Comparison of ENCODE assay signal across 32 mouse cellular contexts in genomic region chr11:82185684-82186083, GRCm38 (mm10).
"Had no signal": no experiment of that assay in that cellular context is flagged by ENCODE, and none has a peak within 500 bp of the region (broad histone marks: within the 10 kb centered on the region; RNA-seq: fewer than 3 reads in every experiment).

No protein-coding gene starts in this region.

- H3K27me3 ChIP-seq: hindbrain, embryonic 12.5 days; hindbrain, embryonic 15.5 days; intestine, embryonic 15.5 days; kidney, embryonic 15.5 days had no signal

- H3K9ac ChIP-seq: heart, embryonic 12.5 days; heart, embryonic 13.5 days; heart, embryonic 15.5 days; hindbrain, embryonic 12.5 days; hindbrain, embryonic 13.5 days; hindbrain, embryonic 14.5 days; hindbrain, embryonic 15.5 days; intestine, embryonic 15.5 days; kidney, embryonic 15.5 days had no signal

- H3K4me1 ChIP-seq: heart, embryonic 10.5 days; heart, embryonic 12.5 days; heart, embryonic 13.5 days; intestine, embryonic 15.5 days; kidney, embryonic 15.5 days had no signal

- H3K36me3 ChIP-seq: heart, embryonic 10.5 days; heart, embryonic 12.5 days; heart, embryonic 13.5 days; heart, embryonic 15.5 days; hindbrain, embryonic 10.5 days; hindbrain, embryonic 12.5 days; hindbrain, embryonic 13.5 days; hindbrain, embryonic 15.5 days; intestine, embryonic 15.5 days; kidney, embryonic 15.5 days had no signal

- H3K27ac ChIP-seq: heart, embryonic 10.5 days; heart, embryonic 13.5 days; heart, embryonic 15.5 days; hindbrain, embryonic 10.5 days; hindbrain, embryonic 12.5 days; hindbrain, embryonic 13.5 days; hindbrain, embryonic 14.5 days; hindbrain, embryonic 15.5 days; hindbrain, postnatal 0 days; intestine, embryonic 15.5 days; kidney, embryonic 15.5 days; kidney, postnatal 0 days; layer of hippocampus, adult 2 months; left cerebral cortex, adult 2 months had no signal

- H3K9me3 ChIP-seq: heart, embryonic 10.5 days; heart, embryonic 12.5 days; heart, embryonic 13.5 days; heart, embryonic 15.5 days; hindbrain, embryonic 10.5 days; hindbrain, embryonic 12.5 days; hindbrain, embryonic 13.5 days; hindbrain, embryonic 15.5 days; intestine, embryonic 15.5 days; kidney, embryonic 15.5 days had no signal

- DNase-seq: heart, postnatal 10 days; heart, postnatal 14 days; heart, postnatal 36 days; heart, postnatal 4 days; kidney, adult 11 months; kidney, adult 18-20 months; kidney, adult 2 months; kidney, adult 8-10 months; kidney, adult 9 months; kidney, postnatal 10 days; kidney, postnatal 14 days; kidney, postnatal 25 days; kidney, postnatal 36 days; kidney, postnatal 4 days; layer of hippocampus, adult 9-11 months; layer of hippocampus, postnatal 36 days had no signal

- H3K4me2 ChIP-seq: heart, embryonic 11.5 days; heart, embryonic 12.5 days; heart, embryonic 13.5 days; heart, embryonic 15.5 days; hindbrain, embryonic 12.5 days; hindbrain, embryonic 13.5 days; hindbrain, embryonic 14.5 days; hindbrain, embryonic 15.5 days; intestine, embryonic 15.5 days; kidney, embryonic 15.5 days had no signal

- H3K4me3 ChIP-seq: heart, embryonic 10.5 days; heart, embryonic 12.5 days; heart, embryonic 13.5 days; heart, embryonic 15.5 days; hindbrain, embryonic 10.5 days; hindbrain, embryonic 12.5 days; hindbrain, embryonic 13.5 days; hindbrain, embryonic 15.5 days; intestine, embryonic 15.5 days; kidney, embryonic 15.5 days; layer of hippocampus, adult 2 months; left cerebral cortex, adult 2 months had no signal
